In genomic region chr9:27307265-27307664, GRCm38 (mm10) we compare ENCODE assay signal across 11 mouse cellular contexts. TPM values are rescaled to one million over a fixed set of nuclear protein-coding genes. Genes with fewer than 3 reads are reported as not detected.
A peak's percentile ranks its signal among the peaks of the same experiment; 100 is the strongest.
DNase-seq lines count a peak whose midpoint lies in the region; TF ChIP-seq lines count a peak whose summit lies in the region.
"Had no signal": no experiment of that assay in that cellular context is flagged by ENCODE, and none has a peak within 500 bp of the region (broad histone marks: within the 10 kb centered on the region; RNA-seq: fewer than 3 reads in every experiment).

No protein-coding gene starts in this region.

- peak; percentile 31 to 58 for DNase-seq in left cerebral cortex, adult 2 months (ENCODE audit: extremely low spot score in 1 of 2, low spot score in 2 of 2)
- DNase-seq in left cerebral cortex, postnatal 4 days = no peak
- DNase-seq in forebrain, embryonic 10.5 days (ENCODE audit: extremely low spot score, low spot score) = no peak
- peak; percentile 60 to 88 for DNase-seq in left cerebral cortex, postnatal 25 days (ENCODE audit: low spot score in 2 of 2)
- peak; percentile 46 for DNase-seq in right cerebral cortex, postnatal 4 days
- no peak for DNase-seq in layer of hippocampus, postnatal 25 days (ENCODE audit: extremely low spot score in 1 of 2, low spot score in 1 of 2)
- DNase-seq in layer of hippocampus, adult 18-20 months (ENCODE audit: low spot score in 2 of 2) = no peak
- no peak for DNase-seq in gastrocnemius, postnatal 14 days
- DNase-seq: gastrocnemius, postnatal 25 days had no signal

- no peak overlapping the region; the same call in 1 of the 2 replicates for H3K27ac ChIP-seq in left cerebral cortex, adult 2 months
- peak overlapping the region; percentile 65 for H3K27ac ChIP-seq in forebrain, embryonic 10.5 days
- H3K27ac ChIP-seq: liver, embryonic 15.5 days; stomach, embryonic 15.5 days had no signal

- peaks cover 26% of the 10 kb centered on the region for H3K36me3 ChIP-seq in forebrain, embryonic 10.5 days (replicated peaks)
- H3K36me3 ChIP-seq: liver, embryonic 15.5 days; stomach, embryonic 15.5 days had no signal

- peaks cover 1% of the 10 kb centered on the region; the same call in 1 of the 2 replicates for H3K27me3 ChIP-seq in forebrain, embryonic 10.5 days (ENCODE audit: poor library complexity, severe bottlenecking)
- H3K27me3 ChIP-seq: stomach, embryonic 15.5 days had no signal

- peaks cover 68% of the 10 kb centered on the region for H3K4me1 ChIP-seq in forebrain, embryonic 10.5 days
- H3K4me1 ChIP-seq: liver, embryonic 15.5 days; stomach, embryonic 15.5 days had no signal

- intact Hi-C loops in left cerebral cortex, adult 2 months (cut with DNase I) = no loop called here
- intact Hi-C loops in left cerebral cortex, postnatal 4 days (cut with DNase I) = no loop called here
- intact Hi-C loops in left cerebral cortex, postnatal 25 days (cut with DNase I) = loop anchor here (5.0 kb wide), 1 partner anchor 200 kb away; no protein-coding TSS in a partner anchor
- intact Hi-C loops in gastrocnemius, postnatal 14 days (cut with DNase I; ENCODE audit: low total_unique reads) = no loop called here

- TF ChIP-seq CTCF in left cerebral cortex, adult 2 months (IDR thresholded peaks at IDR 0.05) = no peak

- H3K4me3 ChIP-seq in left cerebral cortex, adult 2 months = no peak overlapping the region
- H3K4me3 ChIP-seq in forebrain, embryonic 10.5 days = no peak overlapping the region
- H3K4me3 ChIP-seq: liver, embryonic 15.5 days; stomach, embryonic 15.5 days had no signal

- no peaks in the 10 kb centered on the region for H3K9me3 ChIP-seq in forebrain, embryonic 10.5 days
- H3K9me3 ChIP-seq: liver, embryonic 15.5 days; stomach, embryonic 15.5 days had no signal

- 2% methylated on average over 3 of the region's 3 CpGs for WGBS in forebrain, embryonic 10.5 days

RNA-seq across cellular contexts. Expression of gene Igsf9b, which starts 8.3 kb away (rescaled TPM):
- 10 to 100 TPM; 74.8 to 89.1 TPM for total RNA-seq in left cerebral cortex, adult 2 months (2021)
- 10 to 100 TPM; 38.0 to 41.0 TPM for total RNA-seq in left cerebral cortex, postnatal 4 days (2021)
- polyA plus RNA-seq in forebrain, embryonic 10.5 days (2016; fragmentation: Nextera tagmentation; extraction: Ambion mirVana) = 6.3 and 6.8 TPM in 2 replicates
- 10 to 100 TPM; 65.9 to 66.7 TPM for total RNA-seq in left cerebral cortex, postnatal 25 days (2021)
- 10 to 100 TPM; 26.0 to 37.2 TPM for total RNA-seq in layer of hippocampus, postnatal 25 days (2021)
- total RNA-seq in layer of hippocampus, adult 18-20 months (2021) = 10 to 100 TPM; 20.4 to 20.5 TPM
- 1 to 10 TPM; 2.8 to 5.5 TPM for total RNA-seq in gastrocnemius, postnatal 14 days (2021)

Comparison
In these comparisons a context has a peak if more than half of its experiments do, and no peak if none do; other contexts are left out.
1. DNase-seq: peak in left cerebral cortex, adult 2 months (2 of 2), left cerebral cortex, postnatal 25 days (2 of 2) and right cerebral cortex, postnatal 4 days (single experiment); none in left cerebral cortex, postnatal 4 days (single experiment), forebrain, embryonic 10.5 days (single experiment), layer of hippocampus, postnatal 25 days (0 of 2), layer of hippocampus, adult 18-20 months (0 of 2) and gastrocnemius, postnatal 14 days (single experiment).